Mouse (Mus musculus) liver, postnatal 0 days (tissue): ENCODE results near the gene Olfr1218. TPM values are rescaled to one million over a fixed set of nuclear protein-coding genes. Genes with fewer than 3 reads are reported as not detected.
"Not testable (repeated sequence)": the region's sequence is repeated elsewhere in the genome, so short reads cannot be mapped to it uniquely, and the experiment has no call there.

ENCODE experiments used
- ATAC-seq: fragments of 200-750 bp; cut with Nextera tagmentation; 2 replicates; pipeline ENCODE4 v1.8.0; 2017; ENCODE audit warnings: mild to moderate bottlenecking, moderate library complexity
- DNase-seq: peaks from one replicate; pipeline ENCODE4 v3.0.0-alpha.2; 2016
- H3K27ac ChIP-seq: fragments of 300-500 bp; sonication (generic); 2 replicates; pipeline ENCODE4 v1.5.1; 2014; ENCODE audit warnings: antibody characterized with exemption, moderate library complexity, mild to moderate bottlenecking, low read depth
- H3K27me3 ChIP-seq: fragments of 300-500 bp; sonication (generic); 2 replicates; pipeline ENCODE4 v1.6.1; 2014; ENCODE audit warnings: low read length, control low read depth, mixed read lengths; ENCODE audit not compliant: insufficient read depth
- H3K36me3 ChIP-seq: fragments of 300-500 bp; sonication (generic); replicated peaks from 2 replicates; pipeline ENCODE4 v1.6.1; 2014; ENCODE audit warnings: mild to moderate bottlenecking, control low read depth, low read length, moderate library complexity, mixed read lengths; ENCODE audit not compliant: insufficient read depth
- H3K4me1 ChIP-seq: fragments of 300-500 bp; sonication (generic); 2 replicates; pipeline ENCODE4 v1.6.1; 2014; ENCODE audit warnings: antibody characterized with exemption, mild to moderate bottlenecking, control low read depth; ENCODE audit not compliant: insufficient read depth
- H3K4me2 ChIP-seq: fragments of 300-500 bp; sonication (generic); 2 replicates; pipeline ENCODE4 v1.6.1; 2014; ENCODE audit warnings: low read depth, mild to moderate bottlenecking, low read length, moderate library complexity, mixed read lengths
- H3K4me3 ChIP-seq: fragments of 300-500 bp; sonication (generic); 2 replicates; pipeline ENCODE4 v1.5.1; 2014; ENCODE audit warnings: low read depth, low read length
- H3K9ac ChIP-seq: fragments of 300-500 bp; sonication (generic); replicated peaks from 2 replicates; pipeline ENCODE4 v1.6.1; 2014; ENCODE audit warnings: mild to moderate bottlenecking, moderate library complexity
- H3K9me3 ChIP-seq: fragments of 300-500 bp; sonication (generic); 2 replicates; pipeline ENCODE4 v1.6.1; 2016; ENCODE audit warnings: mild to moderate bottlenecking, control low read depth, low read length, mixed read lengths
- CTCF ChIP-seq: sonication (generic); IDR thresholded peaks from 2 replicates; pipeline ENCODE4 v1.5.1; 2016; ENCODE audit warnings: antibody characterized with exemption, low read depth
- EP300 ChIP-seq: IDR thresholded peaks from 2 replicates; pipeline ENCODE4 v1.6.1; 2016; ENCODE audit warnings: antibody characterized with exemption, low read depth, mild to moderate bottlenecking
- WGBS: fragments of 180-500 bp; shearing (Covaris S2); extraction: QIAGEN DNeasy Blood & Tissue Kit; methylation state at CpG from one replicate; pipeline ENCODE4 v1.1.7; 2014; ENCODE audit not compliant: insufficient replicate concordance; 5-methylcytosine and 5-hydroxymethylcytosine counted together
- polyA plus RNA-seq: library from polyadenylated mRNA; unstranded; fragments of >200 nt; fragmentation: Nextera tagmentation; extraction: Ambion mirVana; gene quantifications from 2 replicates; pipeline ENCODE4 v1.2.1, GENCODE M21; 2015

Gene Olfr1218
- not detected in 2 replicates for polyA plus RNA-seq

- Histone ChIP-seq H3K4me3 (no peak within 1 kb of the TSS), H3K4me1 (no peaks in the 10 kb centered on the region), H3K4me2 (no peak within 1 kb of the TSS), H3K27me3 (no peaks in the 10 kb centered on the region), H3K36me3 (no peaks in the 10 kb centered on the region), H3K9ac (no peak within 1 kb of the TSS), H3K27ac (no peak within 1 kb of the TSS), H3K9me3 (no peaks in the 10 kb centered on the region)
- TF ChIP-seq CTCF (no peak), EP300 (no peak)
- DNase-seq (no peak), ATAC-seq (no peak)
Measured at GRCm38 (mm10) chr2:89061087-89061486, at the start of gene Olfr1218. Gene Olfr1218 (minus strand): TSS chr2:89061187.

- DNase-seq (no peak), ATAC-seq (no peak)
- Histone ChIP-seq H3K9ac (no peak within 1 kb of the TSS), H3K4me2 (no peak within 1 kb of the TSS), H3K27ac (no peak within 1 kb of the TSS), H3K4me3 (no peak within 1 kb of the TSS), H3K4me1 (no peaks in the 10 kb centered on the region), H3K9me3 (no peaks in the 10 kb centered on the region), H3K36me3 (no peaks in the 10 kb centered on the region), H3K27me3 (no peaks in the 10 kb centered on the region)
- TF ChIP-seq CTCF (no peak), EP300 (no peak)
- 67% methylated on average over 3 of the region's 3 CpGs for WGBS
Measured at GRCm38 (mm10) chr2:89106735-89107134, 45.7 kb upstream of the Olfr1218 start, which contains the start of gene Olfr1220. Gene Olfr1220 (minus strand): TSS chr2:89106835.

GRCm38 (mm10) chr2:89105651-89106050 is 44.7 kb upstream of the Olfr1218 start:
- TF ChIP-seq EP300 (no peak), CTCF (no peak)
- Histone ChIP-seq H3K27me3 (no peaks in the 10 kb centered on the region), H3K36me3 (no peaks in the 10 kb centered on the region), H3K27ac (no peak overlapping the region), H3K4me2 (no peak overlapping the region), H3K4me3 (no peak overlapping the region), H3K9ac (no peak overlapping the region), H3K4me1 (no peaks in the 10 kb centered on the region), H3K9me3 (no peaks in the 10 kb centered on the region)
- DNase-seq (no peak), ATAC-seq (no peak)

GRCm38 (mm10) chr2:89093848-89094247 is 32.9 kb upstream of the Olfr1218 start:
- no peaks in the 10 kb centered on the region for H3K4me1 ChIP-seq
- H3K4me3 ChIP-seq, result no peak overlapping the region
- H3K9me3 ChIP-seq, result no peaks in the 10 kb centered on the region
- H3K27ac ChIP-seq, result no peak overlapping the region
- 84% methylated on average over 1 of the region's 1 CpGs for WGBS
- H3K9ac ChIP-seq, result no peak overlapping the region
- DNase-seq (no peak), ATAC-seq (no peak)
- H3K27me3 ChIP-seq, result no peaks in the 10 kb centered on the region
- H3K36me3 ChIP-seq, result no peaks in the 10 kb centered on the region
- no peak for TF ChIP-seq EP300
- no peak overlapping the region for H3K4me2 ChIP-seq

GRCm38 (mm10) chr2:89083413-89083812 is 22.4 kb upstream of the Olfr1218 start, which contains the start of gene Olfr1219:
Gene Olfr1219 (minus strand): TSS chr2:89083513.
- Histone ChIP-seq H3K4me2 (no peak within 1 kb of the TSS), H3K9me3 (no peaks in the 10 kb centered on the region), H3K36me3 (no peaks in the 10 kb centered on the region), H3K9ac (no peak within 1 kb of the TSS), H3K27ac (no peak within 1 kb of the TSS), H3K27me3 (no peaks in the 10 kb centered on the region), H3K4me3 (no peak within 1 kb of the TSS), H3K4me1 (no peaks in the 10 kb centered on the region)
- TF ChIP-seq EP300 (no peak), CTCF (no peak)
- 42% methylated on average over 1 of the region's 1 CpGs for WGBS
- no peak for DNase-seq
- no peak for ATAC-seq

- H3K27ac ChIP-seq, result no peak overlapping the region
- no peaks in the 10 kb centered on the region for H3K9me3 ChIP-seq
- no peaks in the 10 kb centered on the region for H3K36me3 ChIP-seq
- no peak overlapping the region for H3K9ac ChIP-seq
- H3K27me3 ChIP-seq, result no peaks in the 10 kb centered on the region
- ATAC-seq (no peak), DNase-seq (no peak)
- H3K4me1 ChIP-seq, result no peaks in the 10 kb centered on the region
- TF ChIP-seq EP300, result no peak
- no peak for TF ChIP-seq CTCF
- H3K4me3 ChIP-seq, result no peak overlapping the region
- no peak overlapping the region for H3K4me2 ChIP-seq
Measured at GRCm38 (mm10) chr2:89081487-89081886, 20.5 kb upstream of the Olfr1218 start.

- no peaks in the 10 kb centered on the region for H3K4me1 ChIP-seq
- 58% methylated on average over 2 of the region's 2 CpGs for WGBS
- TF ChIP-seq CTCF (no peak), EP300 (no peak)
- H3K27ac ChIP-seq, result no peak within 1 kb of the TSS
- no peak within 1 kb of the TSS for H3K4me3 ChIP-seq
- H3K27me3 ChIP-seq, result no peaks in the 10 kb centered on the region
- H3K9ac ChIP-seq, result no peak within 1 kb of the TSS
- ATAC-seq (no peak), DNase-seq (no peak)
- H3K4me2 ChIP-seq, result no peak within 1 kb of the TSS
- H3K36me3 ChIP-seq, result no peaks in the 10 kb centered on the region
- no peaks in the 10 kb centered on the region for H3K9me3 ChIP-seq
Measured at GRCm38 (mm10) chr2:89031965-89032364, 29.0 kb downstream of the Olfr1218 start, which contains the start of gene Olfr1217. Gene Olfr1217 (minus strand): TSS chr2:89032065.

GRCm38 (mm10) chr2:89021436-89021835 is 39.6 kb downstream of the Olfr1218 start:
- H3K9ac ChIP-seq, H3K9me3 ChIP-seq, H3K36me3 ChIP-seq, H3K4me1 ChIP-seq, H3K4me2 ChIP-seq, H3K4me3 ChIP-seq, ATAC-seq, H3K27me3 ChIP-seq, H3K27ac ChIP-seq, DNase-seq: not testable (repeated sequence)
- 59% methylated on average over 3 of the region's 3 CpGs for WGBS
